Mouse (Mus musculus): ENCODE measurements around the gene Atp7a. TPM values are rescaled to one million over a fixed set of nuclear protein-coding genes. Genes with fewer than 3 reads are reported as not detected.

Gene Atp7a
- polyA plus RNA-seq, 1 experiment from 2014 or later, result 30.0 TPM

GRCm38 (mm10) chrX:106085564-106085963 lies 58.5 kb downstream of the Atp7a start:
- Histone ChIP-seq H3K36me3 (replicated peaks; ENCODE audit: control insufficient read depth, insufficient read depth, low read depth, low read length) (no peaks in the 10 kb centered on the region), H3K4me2 (ENCODE audit: low read depth, low read length) (no peak overlapping the region), H3K27me3 (ENCODE audit: control insufficient read depth, insufficient read depth, low read length) (no peaks in the 10 kb centered on the region), H3K4me3 (ENCODE audit: low read depth, low read length) (no peak overlapping the region), H3K4me1 (ENCODE audit: control insufficient read depth, insufficient read depth, low read length) (no peaks in the 10 kb centered on the region), H3K9ac (replicated peaks; ENCODE audit: low read length) (no peak overlapping the region), H3K27ac (replicated peaks; ENCODE audit: low read depth, low read length) (no peak overlapping the region), H3K9me3 (replicated peaks; ENCODE audit: control insufficient read depth, low read length) (no peaks in the 10 kb centered on the region)
- ATAC-seq (replicated peaks; ENCODE audit: insufficient number of reproducible peaks, low FRiP score, low TSS enrichment, low read depth) (no peak), DNase-seq (ENCODE audit: low spot score) (no peak)
- 88% methylated on average over 2 of the region's 2 CpGs for WGBS

- Histone ChIP-seq H3K4me3 (ENCODE audit: low read depth, low read length) (no peak overlapping the region), H3K27me3 (ENCODE audit: control insufficient read depth, insufficient read depth, low read length) (no peaks in the 10 kb centered on the region), H3K9me3 (replicated peaks; ENCODE audit: control insufficient read depth, low read length) (no peaks in the 10 kb centered on the region), H3K27ac (replicated peaks; ENCODE audit: low read depth, low read length) (no peak overlapping the region), H3K9ac (replicated peaks; ENCODE audit: low read length) (no peak overlapping the region), H3K36me3 (replicated peaks; ENCODE audit: control insufficient read depth, insufficient read depth, low read depth, low read length) (no peaks in the 10 kb centered on the region), H3K4me1 (ENCODE audit: control insufficient read depth, insufficient read depth, low read length) (no peaks in the 10 kb centered on the region), H3K4me2 (ENCODE audit: low read depth, low read length) (no peak overlapping the region)
- ATAC-seq (replicated peaks; ENCODE audit: insufficient number of reproducible peaks, low FRiP score, low TSS enrichment, low read depth) (no peak), DNase-seq (ENCODE audit: low spot score) (no peak)
- 40% methylated on average over 5 of the region's 5 CpGs for WGBS
These were observed 65.9 kb downstream of the Atp7a start for GRCm38 (mm10) chrX:106092939-106093338.

- DNase-seq (ENCODE audit: low spot score) (no peak), ATAC-seq (replicated peaks; ENCODE audit: insufficient number of reproducible peaks, low FRiP score, low TSS enrichment, low read depth) (no peak)
- no peaks in the 10 kb centered on the region for H3K4me1 ChIP-seq (ENCODE audit: control insufficient read depth, insufficient read depth, low read length)
- H3K9ac ChIP-seq (replicated peaks; ENCODE audit: low read length), result no peak overlapping the region
- H3K4me2 ChIP-seq (ENCODE audit: low read depth, low read length), result no peak overlapping the region
- 67% methylated on average over 2 of the region's 2 CpGs for WGBS
- H3K27me3 ChIP-seq (ENCODE audit: control insufficient read depth, insufficient read depth, low read length), result no peaks in the 10 kb centered on the region
- H3K27ac ChIP-seq (replicated peaks; ENCODE audit: low read depth, low read length), result no peak overlapping the region
- no peaks in the 10 kb centered on the region for H3K36me3 ChIP-seq (replicated peaks; ENCODE audit: control insufficient read depth, insufficient read depth, low read depth, low read length)
- H3K4me3 ChIP-seq (ENCODE audit: low read depth, low read length), result no peak overlapping the region
- H3K9me3 ChIP-seq (replicated peaks; ENCODE audit: control insufficient read depth, low read length), result no peaks in the 10 kb centered on the region
These were observed 78.4 kb downstream of the Atp7a start for GRCm38 (mm10) chrX:106105464-106105863.

- WGBS, result 93% methylated on average over 4 of the region's 4 CpGs
- no peak overlapping the region for H3K27ac ChIP-seq (replicated peaks; ENCODE audit: low read depth, low read length)
- no peaks in the 10 kb centered on the region for H3K9me3 ChIP-seq (replicated peaks; ENCODE audit: control insufficient read depth, low read length)
- no peak overlapping the region for H3K4me2 ChIP-seq (ENCODE audit: low read depth, low read length)
- no peak overlapping the region for H3K4me3 ChIP-seq (ENCODE audit: low read depth, low read length)
- no peak overlapping the region for H3K9ac ChIP-seq (replicated peaks; ENCODE audit: low read length)
- H3K4me1 ChIP-seq (ENCODE audit: control insufficient read depth, insufficient read depth, low read length), result no peaks in the 10 kb centered on the region
- no peaks in the 10 kb centered on the region for H3K27me3 ChIP-seq (ENCODE audit: control insufficient read depth, insufficient read depth, low read length)
- DNase-seq (ENCODE audit: low spot score) (no peak), ATAC-seq (replicated peaks; ENCODE audit: insufficient number of reproducible peaks, low FRiP score, low TSS enrichment, low read depth) (no peak)
- no peaks in the 10 kb centered on the region for H3K36me3 ChIP-seq (replicated peaks; ENCODE audit: control insufficient read depth, insufficient read depth, low read depth, low read length)
These were observed 86.8 kb downstream of the Atp7a start for GRCm38 (mm10) chrX:106113881-106114280.

GRCm38 (mm10) chrX:106114674-106115073 lies 87.6 kb downstream of the Atp7a start:
- no peak for DNase-seq (ENCODE audit: low spot score)
- H3K4me1 ChIP-seq (ENCODE audit: control insufficient read depth, insufficient read depth, low read length), result no peaks in the 10 kb centered on the region
- H3K9ac ChIP-seq (replicated peaks; ENCODE audit: low read length), result no peak overlapping the region
- H3K27me3 ChIP-seq (ENCODE audit: control insufficient read depth, insufficient read depth, low read length), result no peaks in the 10 kb centered on the region
- 89% methylated on average over 1 of the region's 1 CpGs for WGBS
- H3K9me3 ChIP-seq (replicated peaks; ENCODE audit: control insufficient read depth, low read length), result no peaks in the 10 kb centered on the region
- H3K27ac ChIP-seq (replicated peaks; ENCODE audit: low read depth, low read length), result no peak overlapping the region
- no peaks in the 10 kb centered on the region for H3K36me3 ChIP-seq (replicated peaks; ENCODE audit: control insufficient read depth, insufficient read depth, low read depth, low read length)
- no peak overlapping the region for H3K4me3 ChIP-seq (ENCODE audit: low read depth, low read length)
- ATAC-seq (replicated peaks; ENCODE audit: insufficient number of reproducible peaks, low FRiP score, low TSS enrichment, low read depth), result no peak
- no peak overlapping the region for H3K4me2 ChIP-seq (ENCODE audit: low read depth, low read length)

GRCm38 (mm10) chrX:106122823-106123222 lies 95.7 kb downstream of the Atp7a start:
- H3K9ac ChIP-seq (replicated peaks; ENCODE audit: low read length), result no peak overlapping the region
- no peak overlapping the region for H3K27ac ChIP-seq (replicated peaks; ENCODE audit: low read depth, low read length)
- ATAC-seq (replicated peaks; ENCODE audit: insufficient number of reproducible peaks, low FRiP score, low TSS enrichment, low read depth) (no peak), DNase-seq (ENCODE audit: low spot score) (no peak)
- H3K9me3 ChIP-seq (replicated peaks; ENCODE audit: control insufficient read depth, low read length), result no peaks in the 10 kb centered on the region
- no peak overlapping the region for H3K4me2 ChIP-seq (ENCODE audit: low read depth, low read length)
- no peaks in the 10 kb centered on the region for H3K4me1 ChIP-seq (ENCODE audit: control insufficient read depth, insufficient read depth, low read length)
- no peaks in the 10 kb centered on the region for H3K36me3 ChIP-seq (replicated peaks; ENCODE audit: control insufficient read depth, insufficient read depth, low read depth, low read length)
- no peaks in the 10 kb centered on the region for H3K27me3 ChIP-seq (ENCODE audit: control insufficient read depth, insufficient read depth, low read length)
- 80% methylated on average over 2 of the region's 2 CpGs for WGBS
- no peak overlapping the region for H3K4me3 ChIP-seq (ENCODE audit: low read depth, low read length)

- ATAC-seq (replicated peaks; ENCODE audit: insufficient number of reproducible peaks, low FRiP score, low TSS enrichment, low read depth), result no peak
- Histone ChIP-seq H3K9me3 (replicated peaks; ENCODE audit: control insufficient read depth, low read length) (no peaks in the 10 kb centered on the region), H3K27me3 (ENCODE audit: control insufficient read depth, insufficient read depth, low read length) (no peaks in the 10 kb centered on the region), H3K4me2 (ENCODE audit: low read depth, low read length) (no peak overlapping the region), H3K27ac (replicated peaks; ENCODE audit: low read depth, low read length) (no peak overlapping the region), H3K4me3 (ENCODE audit: low read depth, low read length) (no peak overlapping the region), H3K4me1 (ENCODE audit: control insufficient read depth, insufficient read depth, low read length) (no peaks in the 10 kb centered on the region), H3K36me3 (replicated peaks; ENCODE audit: control insufficient read depth, insufficient read depth, low read depth, low read length) (no peaks in the 10 kb centered on the region), H3K9ac (replicated peaks; ENCODE audit: low read length) (no peak overlapping the region)
- WGBS, result 89% methylated on average over 6 of the region's 6 CpGs
- no peak for DNase-seq (ENCODE audit: low spot score)
These were observed 101.2 kb downstream of the Atp7a start for GRCm38 (mm10) chrX:106128283-106128682.

- Histone ChIP-seq H3K27me3 (ENCODE audit: control insufficient read depth, insufficient read depth, low read length) (no peaks in the 10 kb centered on the region), H3K4me2 (ENCODE audit: low read depth, low read length) (no peak overlapping the region), H3K9me3 (replicated peaks; ENCODE audit: control insufficient read depth, low read length) (no peaks in the 10 kb centered on the region), H3K36me3 (replicated peaks; ENCODE audit: control insufficient read depth, insufficient read depth, low read depth, low read length) (no peaks in the 10 kb centered on the region), H3K4me1 (ENCODE audit: control insufficient read depth, insufficient read depth, low read length) (no peaks in the 10 kb centered on the region), H3K4me3 (ENCODE audit: low read depth, low read length) (no peak overlapping the region), H3K27ac (replicated peaks; ENCODE audit: low read depth, low read length) (no peak overlapping the region), H3K9ac (replicated peaks; ENCODE audit: low read length) (no peak overlapping the region)
- ATAC-seq (replicated peaks; ENCODE audit: insufficient number of reproducible peaks, low FRiP score, low TSS enrichment, low read depth) (no peak), DNase-seq (ENCODE audit: low spot score) (no peak)
- WGBS, result 92% methylated on average over 4 of the region's 4 CpGs
These were observed 102.8 kb downstream of the Atp7a start for GRCm38 (mm10) chrX:106129877-106130276.

Measured in embryonic facial prominence, embryonic 11.5 days (tissue).